Mouse (Mus musculus) forebrain, embryonic 11.5 days (tissue): ENCODE data around the gene Dtx3. TPM values are rescaled to one million over a fixed set of nuclear protein-coding genes. Genes with fewer than 3 reads are reported as not detected.

Source experiments
- ATAC-seq: fragments of 200-750 bp; cut with Nextera tagmentation; replicated peaks from 2 replicates; pipeline ENCODE4 v1.8.0; 2017; ENCODE audit warnings: moderate TSS enrichment; ENCODE audit not compliant: low FRiP score
- DNase-seq: peaks from one replicate; pipeline ENCODE4 v3.0.0-alpha.2; 2017; ENCODE audit warnings: low spot score
- H3K27ac ChIP-seq: fragments of 300-500 bp; sonication (generic); 2 replicates; pipeline ENCODE4 v1.5.1; 2014; ENCODE audit warnings: low read depth, low read length
- H3K27me3 ChIP-seq: fragments of 300-500 bp; sonication (generic); 2 replicates; pipeline ENCODE4 v1.6.1; 2014; ENCODE audit warnings: mild to moderate bottlenecking, low read length, mixed read lengths; ENCODE audit not compliant: control insufficient read depth, insufficient read depth
- H3K36me3 ChIP-seq: fragments of 300-500 bp; sonication (generic); 2 replicates; pipeline ENCODE4 v1.6.1; 2014; ENCODE audit warnings: mild to moderate bottlenecking, low read length, moderate library complexity, mixed read lengths; ENCODE audit not compliant: control insufficient read depth, insufficient read depth
- H3K4me1 ChIP-seq: fragments of 300-500 bp; sonication (generic); replicated peaks from 2 replicates; pipeline ENCODE4 v1.6.1; 2014; ENCODE audit warnings: low read length, mixed read lengths; ENCODE audit not compliant: control insufficient read depth, insufficient read depth
- H3K4me2 ChIP-seq: fragments of 300-500 bp; sonication (generic); 2 replicates; pipeline ENCODE4 v1.6.1; 2014; ENCODE audit warnings: low read depth, mild to moderate bottlenecking, low read length, moderate library complexity, mixed read lengths; ENCODE audit not compliant: severe bottlenecking
- H3K4me3 ChIP-seq: fragments of 300-500 bp; sonication (generic); 2 replicates; pipeline ENCODE4 v1.5.1; 2014; ENCODE audit warnings: low read depth, low read length
- H3K9ac ChIP-seq: fragments of 300-500 bp; sonication (generic); 2 replicates; pipeline ENCODE4 v1.6.1; 2014; ENCODE audit warnings: low read length
- H3K9me3 ChIP-seq: fragments of 300-500 bp; sonication (generic); 2 replicates; pipeline ENCODE4 v1.6.1; 2016; ENCODE audit warnings: low read length, mixed read lengths; ENCODE audit not compliant: control insufficient read depth
- WGBS: fragments of 180-500 bp; shearing (Covaris S2); extraction: QIAGEN DNeasy Blood & Tissue Kit; methylation state at CpG from one replicate; pipeline ENCODE4 v1.1.7; 2014; 5-methylcytosine and 5-hydroxymethylcytosine counted together
- polyA plus RNA-seq: library from polyadenylated mRNA; unstranded; fragments of >200 nt; fragmentation: Nextera tagmentation; extraction: Ambion mirVana; gene quantifications from 2 replicates; pipeline ENCODE4 v1.2.1, GENCODE M21; 2014

Dtx3 gene
- polyA plus RNA-seq, 1 experiment from 2014 or later = 157 TPM

DNA sequence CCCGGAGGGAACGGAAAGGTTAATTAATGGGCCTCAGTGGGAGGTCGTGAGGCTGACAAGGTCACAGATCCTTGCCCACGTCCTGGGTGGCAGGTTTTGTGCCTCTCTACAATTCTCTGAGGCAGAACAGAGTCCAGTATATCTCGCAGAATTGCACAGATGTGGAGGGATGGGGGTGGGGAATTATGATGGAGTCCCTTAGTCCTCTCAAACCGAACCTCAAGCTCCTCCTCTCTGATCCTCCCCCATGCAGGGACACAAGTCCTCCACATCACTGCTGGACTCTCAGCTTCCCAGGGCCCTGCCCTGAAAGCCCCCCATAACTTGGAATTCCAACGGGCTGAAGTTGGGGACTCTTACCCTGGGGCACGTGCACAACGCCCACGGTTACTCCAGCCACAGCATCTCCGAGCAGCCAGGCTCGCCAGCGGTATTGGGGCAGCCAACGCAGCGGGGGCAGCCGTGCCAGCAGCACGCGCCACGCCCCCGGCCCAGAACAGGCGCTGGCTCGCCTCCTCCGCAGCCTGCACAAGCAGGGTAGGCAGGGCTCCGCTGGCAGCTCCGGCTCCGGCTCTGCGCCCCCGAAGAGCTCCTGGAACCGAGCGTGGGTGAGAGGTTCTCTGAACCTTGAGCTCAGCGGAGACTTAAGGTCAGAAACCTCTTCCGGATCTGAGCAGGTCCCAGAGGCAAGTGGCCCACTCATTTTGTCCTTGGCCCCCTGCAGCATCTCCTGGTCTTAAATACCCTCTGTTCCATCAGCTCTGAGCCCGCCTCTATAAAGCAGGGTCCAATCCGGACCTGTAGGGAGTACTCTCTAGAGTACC is 15.4 kb downstream of the Dtx3 start, which contains the start of gene Slc26a10:
Slc26a10 (minus strand) TSS at position 775 of the 824 bp plus-strand sequence.
- H3K9ac ChIP-seq = no peak within 1 kb of the TSS
- H3K4me3 ChIP-seq = peak within 1 kb of the TSS; percentile 10; the same call in 1 of the 2 replicates

GRCm38 (mm10) chr10:127178286-127179027 is 17.1 kb downstream of the Dtx3 start:
- ATAC-seq = no peak
- no peak overlapping the region for H3K27ac ChIP-seq
- H3K4me3 ChIP-seq = peak overlapping the region; percentile 15
- H3K4me1 ChIP-seq = peaks cover 20% of the 10 kb centered on the region
- no peaks in the 10 kb centered on the region for H3K36me3 ChIP-seq
- peak; percentile 61 for DNase-seq
- no peaks in the 10 kb centered on the region for H3K9me3 ChIP-seq
- whole genome bisulfite sequencing = 4% methylated on average over 41 of the region's 41 CpGs
- H3K27me3 ChIP-seq = peaks cover 43% of the 10 kb centered on the region
- H3K9ac ChIP-seq = no peak overlapping the region
- H3K4me2 ChIP-seq = peak overlapping the region; percentile 49

More for the DNA sequence above, 15.4 kb downstream of the Dtx3 start, which contains the start of gene Slc26a10:
- H3K27me3 ChIP-seq = peaks cover 43% of the 10 kb centered on the region
- no peaks in the 10 kb centered on the region for H3K36me3 ChIP-seq
- no peaks in the 10 kb centered on the region for H3K9me3 ChIP-seq
- ATAC-seq (no peak), DNase-seq (peak; percentile 74)
- H3K27ac ChIP-seq = no peak within 1 kb of the TSS
- peaks cover 20% of the 10 kb centered on the region for H3K4me1 ChIP-seq
- WGBS = 1% methylated on average over 34 of the region's 34 CpGs
- peak within 1 kb of the TSS; percentile 38; the same call in 1 of the 2 replicates for H3K4me2 ChIP-seq

GRCm38 (mm10) chr10:127177719-127178118 is 17.8 kb downstream of the Dtx3 start:
- Histone ChIP-seq H3K9ac (no peak overlapping the region), H3K27me3 (peaks cover 43% of the 10 kb centered on the region)
- peak; percentile 69 for ATAC-seq

DNA sequence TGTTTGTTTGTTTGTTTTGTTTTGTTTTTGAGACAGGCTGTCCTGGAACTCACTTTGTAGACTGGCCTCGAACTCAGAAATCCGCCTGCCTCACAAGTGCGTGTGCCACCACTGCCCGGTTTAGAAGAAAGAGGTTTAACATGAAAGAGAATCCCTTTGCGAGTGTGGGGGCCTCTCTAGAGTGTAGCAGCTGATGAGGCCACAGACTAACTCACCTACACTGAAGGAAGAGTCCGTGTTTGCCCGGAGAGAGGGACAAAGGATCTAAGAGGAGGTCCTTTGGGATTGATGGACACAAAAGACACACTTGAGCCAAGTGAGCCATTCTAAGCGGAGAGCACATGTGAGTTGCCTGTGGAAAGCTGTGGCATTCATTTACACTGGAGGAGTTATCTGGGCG is 18.3 kb downstream of the Dtx3 start:
- 20% methylated on average over 9 of the region's 9 CpGs for WGBS
- Histone ChIP-seq H3K9ac (no peak overlapping the region), H3K4me2 (peak overlapping the region; percentile 49; the same call in 1 of the 2 replicates), H3K27ac (no peak overlapping the region), H3K9me3 (no peaks in the 10 kb centered on the region), H3K36me3 (no peaks in the 10 kb centered on the region), H3K4me1 (peaks cover 20% of the 10 kb centered on the region), H3K4me3 (peak overlapping the region; percentile 15; the same call in 1 of the 2 replicates), H3K27me3 (peaks cover 43% of the 10 kb centered on the region)
- ATAC-seq (peak; percentile 13; the same call in 1 of the 2 replicates), DNase-seq (no peak)

More at GRCm38 (mm10) chr10:127177719-127178118, 17.8 kb downstream of the Dtx3 start:
- H3K36me3 ChIP-seq = no peaks in the 10 kb centered on the region
- peaks cover 20% of the 10 kb centered on the region for H3K4me1 ChIP-seq
- no peaks in the 10 kb centered on the region for H3K9me3 ChIP-seq
- peak overlapping the region; percentile 49 for H3K4me2 ChIP-seq
- peak; percentile 92 for DNase-seq
- peak overlapping the region; percentile 15 for H3K4me3 ChIP-seq
- under 1% methylated on average over 23 of the region's 23 CpGs for WGBS
- no peak overlapping the region for H3K27ac ChIP-seq

GRCm38 (mm10) chr10:127176756-127177155 is 18.8 kb downstream of the Dtx3 start:
- DNase-seq (peak; percentile 50), ATAC-seq (no peak)
- Histone ChIP-seq H3K4me1 (peaks cover 20% of the 10 kb centered on the region), H3K27ac (no peak overlapping the region), H3K9me3 (no peaks in the 10 kb centered on the region), H3K4me2 (no peak overlapping the region), H3K27me3 (peaks cover 43% of the 10 kb centered on the region), H3K4me3 (no peak overlapping the region), H3K36me3 (no peaks in the 10 kb centered on the region), H3K9ac (no peak overlapping the region)
- WGBS = 4% methylated on average over 7 of the region's 7 CpGs

DNA sequence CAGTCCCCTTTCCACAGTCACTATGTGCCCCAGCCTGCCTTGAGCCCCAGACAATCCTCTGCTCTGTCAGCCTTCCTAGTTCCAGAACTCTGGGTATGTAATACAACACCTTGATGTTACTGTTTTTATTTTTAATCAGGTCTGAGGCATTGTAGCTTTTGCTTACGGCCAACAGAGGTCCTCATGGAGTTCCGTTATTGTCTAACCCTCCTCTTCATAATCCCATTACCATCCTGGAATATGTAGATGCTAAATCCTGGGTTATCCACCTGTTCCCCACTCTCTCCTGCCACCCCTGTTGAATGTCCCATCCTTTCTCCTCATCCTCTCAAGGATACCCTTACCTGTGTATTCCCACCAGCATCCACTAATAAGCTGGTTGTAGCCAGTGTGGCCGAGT is 19.3 kb downstream of the Dtx3 start:
- no peaks in the 10 kb centered on the region for H3K9me3 ChIP-seq
- H3K36me3 ChIP-seq = no peaks in the 10 kb centered on the region
- no peak overlapping the region for H3K9ac ChIP-seq
- H3K27me3 ChIP-seq = peaks cover 44% of the 10 kb centered on the region
- H3K4me2 ChIP-seq = no peak overlapping the region
- no peak overlapping the region for H3K27ac ChIP-seq
- H3K4me1 ChIP-seq = peaks cover 20% of the 10 kb centered on the region
- ATAC-seq (no peak), DNase-seq (no peak)
- no peak overlapping the region for H3K4me3 ChIP-seq
- 21% methylated on average over 3 of the region's 3 CpGs for WGBS

DNA sequence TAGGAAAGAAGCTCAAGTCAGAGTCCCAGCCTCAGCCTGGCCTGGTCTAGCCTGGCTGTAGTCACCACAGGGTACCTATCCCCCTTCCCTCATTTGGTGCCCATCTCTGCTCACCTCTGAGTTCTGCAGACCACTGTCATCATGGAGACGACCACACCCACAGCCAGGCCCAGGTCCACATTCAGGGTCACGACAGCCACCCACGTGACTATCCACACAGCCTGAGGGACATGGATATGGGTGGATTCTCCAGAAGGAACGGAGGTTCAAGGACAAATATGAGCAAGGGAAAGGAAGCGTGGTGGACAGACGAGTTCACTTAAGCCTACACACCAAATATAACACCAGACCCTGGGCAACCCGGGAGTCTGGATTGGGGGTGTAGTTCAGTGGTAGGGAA is 21.4 kb downstream of the Dtx3 start:
- Histone ChIP-seq H3K9ac (no peak overlapping the region), H3K36me3 (no peaks in the 10 kb centered on the region), H3K4me2 (no peak overlapping the region), H3K4me3 (no peak overlapping the region), H3K4me1 (peaks cover 22% of the 10 kb centered on the region), H3K27me3 (peaks cover 44% of the 10 kb centered on the region), H3K9me3 (no peaks in the 10 kb centered on the region), H3K27ac (no peak overlapping the region)
- ATAC-seq (no peak), DNase-seq (peak; percentile 44)
- 83% methylated on average over 7 of the region's 7 CpGs for WGBS

- ATAC-seq (no peak), DNase-seq (no peak)
- Histone ChIP-seq H3K27me3 (peaks cover 40% of the 10 kb centered on the region), H3K4me3 (no peak overlapping the region), H3K36me3 (no peaks in the 10 kb centered on the region), H3K4me1 (peaks cover 18% of the 10 kb centered on the region), H3K27ac (no peak overlapping the region), H3K9ac (no peak overlapping the region), H3K9me3 (no peaks in the 10 kb centered on the region), H3K4me2 (no peak overlapping the region)
- WGBS = 79% methylated on average over 16 of the region's 16 CpGs
These were observed 22.1 kb downstream of the Dtx3 start for GRCm38 (mm10) chr10:127173148-127174065.
